Mouse (Mus musculus) forebrain, embryonic 16.5 days (tissue): Measurements from ENCODE around the gene Haus6. TPM values are rescaled to one million over a fixed set of nuclear protein-coding genes. Genes with fewer than 3 reads are reported as not detected.
A peak's percentile ranks its signal among the peaks of the same experiment; 100 is the strongest.

Experiments
- ATAC-seq: fragments of 200-750 bp; cut with Nextera tagmentation; 2 replicates; pipeline ENCODE4 v1.8.0; 2017; ENCODE audit warnings: mild to moderate bottlenecking, moderate library complexity
- H3K27ac ChIP-seq: fragments of 300-500 bp; sonication (generic); 2 replicates; pipeline ENCODE4 v1.5.1; 2014; ENCODE audit warnings: low read length, control low read depth
- H3K27me3 ChIP-seq: fragments of 300-500 bp; sonication (generic); replicated peaks from 2 replicates; pipeline ENCODE4 v1.6.1; 2014; ENCODE audit warnings: low read length; ENCODE audit not compliant: control insufficient read depth, insufficient read depth
- H3K36me3 ChIP-seq: fragments of 300-500 bp; sonication (generic); 2 replicates; pipeline ENCODE4 v1.6.1; 2014; ENCODE audit not compliant: control insufficient read depth, insufficient read depth
- H3K4me1 ChIP-seq: fragments of 300-500 bp; sonication (generic); replicated peaks from 2 replicates; pipeline ENCODE4 v1.6.1; 2014; ENCODE audit warnings: low read length; ENCODE audit not compliant: control insufficient read depth, insufficient read depth
- H3K4me2 ChIP-seq: fragments of 300-500 bp; sonication (generic); 2 replicates; pipeline ENCODE4 v1.6.1; 2014; ENCODE audit warnings: mild to moderate bottlenecking, low read length, control low read depth
- H3K4me3 ChIP-seq: fragments of 300-500 bp; sonication (generic); replicated peaks from 2 replicates; pipeline ENCODE4 v1.5.1; 2014; ENCODE audit warnings: mild to moderate bottlenecking, low read length, control low read depth
- H3K9ac ChIP-seq: fragments of 300-500 bp; sonication (generic); replicated peaks from 2 replicates; pipeline ENCODE4 v1.6.1; 2014; ENCODE audit warnings: low read depth, low read length, control low read depth
- H3K9me3 ChIP-seq: fragments of 300-500 bp; sonication (generic); 2 replicates; pipeline ENCODE4 v1.6.1; 2016; ENCODE audit warnings: low read length; ENCODE audit not compliant: control insufficient read depth
- WGBS: fragments of 180-500 bp; shearing (Covaris S2); extraction: QIAGEN DNeasy Blood & Tissue Kit; methylation state at CpG from one replicate; pipeline ENCODE4 v1.1.7; 2014; 5-methylcytosine and 5-hydroxymethylcytosine counted together
- polyA plus RNA-seq: library from polyadenylated mRNA; unstranded; fragments of >200 nt; fragmentation: Nextera tagmentation; extraction: Ambion mirVana; gene quantifications from 2 replicates; pipeline ENCODE4 v1.2.1, GENCODE M21; 2015

Gene Haus6
- polyA plus RNA-seq, 1 experiment from 2014 or later: 11.5 TPM

DNA sequence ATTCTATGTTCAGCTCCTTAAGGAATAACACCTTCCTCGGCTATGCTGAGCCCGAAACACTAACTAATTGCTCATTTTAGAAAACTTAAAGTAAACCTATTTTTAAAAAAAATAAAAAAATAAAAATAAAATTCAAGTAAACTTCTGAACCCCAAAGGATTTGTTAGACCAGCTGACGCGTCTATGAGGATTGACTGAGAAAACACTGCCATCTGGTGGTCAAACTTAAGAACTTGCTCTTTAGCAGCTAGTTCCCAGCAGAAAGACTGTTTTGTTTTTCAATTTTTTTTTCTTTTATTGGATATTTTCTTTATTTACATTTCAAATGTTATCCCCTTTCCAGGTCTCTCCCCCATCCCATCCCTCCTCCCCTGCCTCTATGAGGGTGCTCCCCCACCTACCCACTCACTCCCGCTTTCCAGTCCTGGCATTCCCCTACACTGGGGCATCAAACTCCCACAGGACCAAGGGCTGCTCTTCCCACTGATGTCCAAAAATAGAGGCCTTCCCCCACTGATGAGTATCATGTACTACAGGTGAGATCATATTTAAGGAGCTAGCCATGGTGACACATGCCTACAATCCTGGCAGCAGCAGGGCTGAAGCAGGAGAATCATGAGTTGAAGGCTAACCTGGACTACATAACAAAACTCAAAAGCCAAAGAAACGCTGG, 56.7 kb downstream of the Haus6 start:
- Histone ChIP-seq H3K9ac (no peak overlapping the region), H3K27me3 (no peaks in the 10 kb centered on the region), H3K4me3 (no peak overlapping the region), H3K27ac (no peak overlapping the region), H3K36me3 (no peaks in the 10 kb centered on the region), H3K9me3 (no peaks in the 10 kb centered on the region), H3K4me1 (no peaks in the 10 kb centered on the region), H3K4me2 (no peak overlapping the region)
- WGBS: 22% methylated on average over 6 of the region's 6 CpGs
- ATAC-seq: peak; percentile 77

DNA sequence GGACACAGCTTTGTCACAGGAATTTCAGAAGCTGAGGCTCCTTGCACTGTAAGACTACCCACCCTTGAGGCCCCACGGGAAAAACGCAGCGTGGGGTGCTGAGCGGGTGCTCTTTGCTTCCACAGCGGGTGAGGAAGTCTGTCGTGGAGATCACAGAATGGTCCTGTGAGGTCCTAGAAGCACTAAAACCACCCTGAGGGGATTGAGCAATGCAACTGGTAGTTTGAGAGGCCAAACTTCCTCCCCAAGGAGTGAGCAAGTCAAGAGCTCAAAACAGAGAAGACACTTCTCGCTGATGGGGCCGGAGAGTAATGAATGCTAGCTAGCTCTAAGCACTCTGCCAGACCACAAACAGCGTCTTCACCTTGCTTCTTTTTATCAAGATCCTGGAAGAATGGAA, 63.5 kb downstream of the Haus6 start:
- no peak for ATAC-seq
- no peak overlapping the region for H3K27ac ChIP-seq

GRCm38 (mm10) chr4:86545615-86546014, 66.2 kb downstream of the Haus6 start:
- Histone ChIP-seq H3K9me3 (no peaks in the 10 kb centered on the region), H3K4me2 (no peak overlapping the region), H3K4me1 (no peaks in the 10 kb centered on the region), H3K27ac (no peak overlapping the region), H3K27me3 (no peaks in the 10 kb centered on the region), H3K9ac (no peak overlapping the region), H3K36me3 (no peaks in the 10 kb centered on the region), H3K4me3 (no peak overlapping the region)
- WGBS: 61% methylated on average over 5 of the region's 5 CpGs
- ATAC-seq: 0 out of 2 replicates have a peak, but pooled peaks have one; percentile 31

More for the DNA sequence above, 63.5 kb downstream of the Haus6 start:
- Histone ChIP-seq H3K36me3 (no peaks in the 10 kb centered on the region), H3K9me3 (no peaks in the 10 kb centered on the region), H3K4me2 (no peak overlapping the region), H3K4me1 (no peaks in the 10 kb centered on the region), H3K27me3 (no peaks in the 10 kb centered on the region), H3K4me3 (no peak overlapping the region), H3K9ac (no peak overlapping the region)
- WGBS: 84% methylated on average over 9 of the region's 9 CpGs

- Histone ChIP-seq H3K4me1 (no peaks in the 10 kb centered on the region), H3K9me3 (no peaks in the 10 kb centered on the region), H3K4me2 (no peak overlapping the region), H3K4me3 (no peak overlapping the region), H3K27me3 (no peaks in the 10 kb centered on the region), H3K9ac (no peak overlapping the region), H3K27ac (no peak overlapping the region), H3K36me3 (no peaks in the 10 kb centered on the region)
- 49% methylated on average over 3 of the region's 3 CpGs for WGBS
- no peak for ATAC-seq
Measured at GRCm38 (mm10) chr4:86543999-86544398, 67.9 kb downstream of the Haus6 start.

- Histone ChIP-seq H3K4me1 (no peaks in the 10 kb centered on the region), H3K27ac (no peak overlapping the region), H3K36me3 (no peaks in the 10 kb centered on the region), H3K27me3 (no peaks in the 10 kb centered on the region), H3K4me2 (no peak overlapping the region), H3K4me3 (no peak overlapping the region), H3K9me3 (no peaks in the 10 kb centered on the region), H3K9ac (no peak overlapping the region)
- no peak for ATAC-seq
- 85% methylated on average over 1 of the region's 1 CpGs for WGBS
Measured at GRCm38 (mm10) chr4:86541573-86541972, 70.3 kb downstream of the Haus6 start.

GRCm38 (mm10) chr4:86538936-86539335, 72.9 kb downstream of the Haus6 start:
- no peaks in the 10 kb centered on the region for H3K27me3 ChIP-seq
- H3K9me3 ChIP-seq: no peaks in the 10 kb centered on the region
- H3K36me3 ChIP-seq: no peaks in the 10 kb centered on the region
- ATAC-seq: no peak
- no peaks in the 10 kb centered on the region for H3K4me1 ChIP-seq
- H3K4me3 ChIP-seq: no peak overlapping the region
- WGBS: 95% methylated on average over 5 of the region's 5 CpGs
- H3K27ac ChIP-seq: no peak overlapping the region
- H3K9ac ChIP-seq: no peak overlapping the region
- H3K4me2 ChIP-seq: no peak overlapping the region

DNA sequence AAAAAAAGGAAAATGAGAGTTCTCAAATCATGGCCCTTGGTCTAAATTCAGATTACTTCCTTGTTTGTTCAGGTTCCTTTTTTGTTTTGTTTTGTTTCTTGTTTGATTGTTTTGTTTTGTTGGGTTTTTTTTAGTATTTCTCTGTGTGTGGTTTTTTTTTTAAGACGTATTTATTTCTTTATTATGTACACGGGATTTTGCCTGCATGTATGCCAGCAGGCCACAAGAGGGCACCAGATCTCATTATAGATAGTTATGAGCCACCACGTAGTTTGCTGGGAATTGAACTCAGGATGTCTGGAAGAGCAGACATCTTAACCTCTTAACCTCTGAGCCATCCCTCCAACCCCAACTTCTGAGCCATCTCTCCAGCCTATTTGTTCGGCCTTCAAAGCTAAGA, 73.9 kb downstream of the Haus6 start:
- Histone ChIP-seq H3K4me2 (no peak overlapping the region), H3K27me3 (no peaks in the 10 kb centered on the region), H3K4me1 (no peaks in the 10 kb centered on the region), H3K9ac (no peak overlapping the region), H3K9me3 (no peaks in the 10 kb centered on the region), H3K27ac (no peak overlapping the region), H3K36me3 (no peaks in the 10 kb centered on the region), H3K4me3 (no peak overlapping the region)
- no peak for ATAC-seq
- WGBS: 41% methylated on average over 4 of the region's 4 CpGs

- no peak overlapping the region for H3K4me3 ChIP-seq
- H3K27ac ChIP-seq: no peak overlapping the region
- no peak overlapping the region for H3K4me2 ChIP-seq
- ATAC-seq: no peak
- H3K9ac ChIP-seq: no peak overlapping the region
- no peaks in the 10 kb centered on the region for H3K4me1 ChIP-seq
- H3K36me3 ChIP-seq: no peaks in the 10 kb centered on the region
- 77% methylated on average over 5 of the region's 5 CpGs for WGBS
- no peaks in the 10 kb centered on the region for H3K9me3 ChIP-seq
- H3K27me3 ChIP-seq: no peaks in the 10 kb centered on the region
Measured at GRCm38 (mm10) chr4:86534091-86534481, 77.8 kb downstream of the Haus6 start.

DNA sequence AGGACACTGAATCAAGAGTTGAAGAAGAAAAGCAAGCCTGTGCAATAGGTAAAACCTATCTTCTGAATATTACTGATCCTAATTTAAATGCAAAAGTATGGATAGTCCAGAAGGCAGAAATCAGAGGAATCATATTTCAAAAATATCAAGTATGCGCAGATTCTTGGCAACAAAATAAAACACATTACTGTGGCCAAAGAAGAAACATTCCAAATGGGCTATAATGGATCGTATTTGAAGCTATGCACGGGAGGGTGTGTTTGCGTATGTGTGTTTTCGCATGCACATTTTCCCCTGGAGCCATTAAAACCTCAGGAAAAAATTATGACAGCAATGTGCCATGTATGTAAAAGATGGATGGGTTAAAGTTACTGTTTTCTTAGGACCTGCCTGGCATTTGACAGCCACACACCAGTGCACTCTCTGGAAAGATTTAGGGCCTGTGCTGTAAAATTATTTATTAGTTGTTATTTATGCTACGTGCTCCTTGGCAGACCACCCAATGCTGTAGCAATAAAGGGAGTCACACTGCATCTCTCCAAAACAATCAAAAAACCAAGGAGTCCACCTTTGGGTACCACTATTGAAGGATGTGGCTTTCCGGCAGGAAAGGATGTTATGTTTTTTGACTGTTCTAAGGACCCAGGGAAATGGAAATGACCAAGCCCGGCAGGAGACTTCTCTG, 78.3 kb downstream of the Haus6 start:
- Histone ChIP-seq H3K27ac (no peak overlapping the region), H3K9ac (no peak overlapping the region), H3K9me3 (no peaks in the 10 kb centered on the region), H3K4me1 (no peaks in the 10 kb centered on the region), H3K4me2 (no peak overlapping the region), H3K36me3 (no peaks in the 10 kb centered on the region), H3K4me3 (no peak overlapping the region), H3K27me3 (no peaks in the 10 kb centered on the region)
- ATAC-seq: no peak
- WGBS: 70% methylated on average over 8 of the region's 8 CpGs
